28 mouse cellular contexts compared by ENCODE assay signal in genomic region chr10:121845677-121846076, GRCm38 (mm10).
DNase-seq lines count a peak whose midpoint lies in the region; ATAC-seq and TF ChIP-seq lines count a peak whose summit lies in the region.
"Had no signal": no experiment of that assay in that cellular context is flagged by ENCODE, and none has a peak within 500 bp of the region (broad histone marks: within the 10 kb centered on the region; RNA-seq: fewer than 3 reads in every experiment).

No protein-coding gene starts in this region.

- WGBS in embryonic facial prominence, embryonic 14.5 days: 82% methylated on average over 7 of the region's 7 CpGs
- 87% methylated on average over 7 of the region's 7 CpGs for WGBS in embryonic facial prominence, embryonic 10.5 days
- WGBS in embryonic facial prominence, embryonic 15.5 days: 75% methylated on average over 7 of the region's 7 CpGs
- 76% methylated on average over 7 of the region's 7 CpGs for WGBS in hindbrain, postnatal 0 days

- no peaks in the 10 kb centered on the region for H3K27me3 ChIP-seq in embryonic facial prominence, embryonic 14.5 days (replicated peaks; ENCODE audit: control insufficient read depth, insufficient read depth, low read length)
- no peaks in the 10 kb centered on the region for H3K27me3 ChIP-seq in embryonic facial prominence, embryonic 10.5 days (replicated peaks; ENCODE audit: low read depth, poor library complexity, severe bottlenecking)
- no peaks in the 10 kb centered on the region for H3K27me3 ChIP-seq in embryonic facial prominence, embryonic 15.5 days
- no peaks in the 10 kb centered on the region for H3K27me3 ChIP-seq in hindbrain, postnatal 0 days (ENCODE audit: insufficient read depth, low read length)
- H3K27me3 ChIP-seq: CH12.LX; hindbrain, embryonic 15.5 days; kidney, embryonic 15.5 days had no signal

- H3K4me3 ChIP-seq in embryonic facial prominence, embryonic 14.5 days (ENCODE audit: low read depth, low read length): no peak overlapping the region
- H3K4me3 ChIP-seq in embryonic facial prominence, embryonic 10.5 days: no peak overlapping the region
- H3K4me3 ChIP-seq in embryonic facial prominence, embryonic 15.5 days (replicated peaks): no peak overlapping the region
- H3K4me3 ChIP-seq in hindbrain, postnatal 0 days (ENCODE audit: low read length): no peak overlapping the region
- H3K4me3 ChIP-seq: hindbrain, embryonic 10.5 days; hindbrain, embryonic 15.5 days; kidney, embryonic 15.5 days had no signal

- peaks cover 5% of the 10 kb centered on the region for H3K36me3 ChIP-seq in embryonic facial prominence, embryonic 14.5 days (ENCODE audit: control insufficient read depth, insufficient read depth, low read length)
- H3K36me3 ChIP-seq in embryonic facial prominence, embryonic 10.5 days (replicated peaks): peaks cover 9% of the 10 kb centered on the region
- 0 out of 2 replicates have a peak, but pooled peaks cover 3% of the 10 kb centered on the region for H3K36me3 ChIP-seq in embryonic facial prominence, embryonic 15.5 days
- peaks cover 7% of the 10 kb centered on the region; the same call in 1 of the 2 replicates for H3K36me3 ChIP-seq in hindbrain, postnatal 0 days (ENCODE audit: insufficient read depth, low read length)

- peak; percentile 45 for DNase-seq in embryonic facial prominence, embryonic 14.5 days (ENCODE audit: low spot score)
- DNase-seq in embryonic facial prominence, embryonic 10.5 days (ENCODE audit: low spot score): no peak
- peak; percentile 17 for DNase-seq in layer of hippocampus, adult 11-12 months (ENCODE audit: low spot score)
- no peak for DNase-seq in layer of hippocampus, postnatal 25 days (ENCODE audit: extremely low spot score in 1 of 2, low spot score in 1 of 2)
- DNase-seq in layer of hippocampus, adult 9-11 months: peak; percentile 50
- no peak for DNase-seq in heart, adult 11 months
- no peak for DNase-seq in hindbrain, postnatal 0 days (ENCODE audit: low spot score)
- DNase-seq: adrenal gland, adult 2 months; cerebellum, adult 11-12 months; cerebellum, adult 9-11 months; gastrocnemius, postnatal 10 days; heart, postnatal 14 days; kidney, adult 18-20 months; kidney, postnatal 25 days; liver; lung, adult 2 months; lung, postnatal 10 days; midbrain, embryonic 14.5 days; spleen, adult 18-20 months; thymus, postnatal 14 days had no signal

- no peak overlapping the region for H3K4me2 ChIP-seq in embryonic facial prominence, embryonic 14.5 days (ENCODE audit: low read depth, low read length)
- H3K4me2 ChIP-seq in embryonic facial prominence, embryonic 15.5 days (replicated peaks): no peak overlapping the region
- H3K4me2 ChIP-seq in hindbrain, postnatal 0 days (ENCODE audit: low read depth, low read length): no peak overlapping the region
- H3K4me2 ChIP-seq: hindbrain, embryonic 15.5 days; kidney, embryonic 15.5 days had no signal

- TF ChIP-seq CTCF in hindbrain, postnatal 0 days (IDR thresholded peaks at IDR 0.05; ENCODE audit: low read depth): no peak

- no peak overlapping the region for H3K9ac ChIP-seq in embryonic facial prominence, embryonic 14.5 days (ENCODE audit: low read depth, low read length)
- H3K9ac ChIP-seq in embryonic facial prominence, embryonic 15.5 days: no peak overlapping the region
- no peak overlapping the region for H3K9ac ChIP-seq in hindbrain, postnatal 0 days (replicated peaks; ENCODE audit: low read length)
- H3K9ac ChIP-seq: hindbrain, embryonic 15.5 days; kidney, embryonic 15.5 days; liver, embryonic 14.5 days had no signal

- no peak overlapping the region for H3K27ac ChIP-seq in embryonic facial prominence, embryonic 14.5 days (replicated peaks; ENCODE audit: low read depth, low read length)
- no peak overlapping the region for H3K27ac ChIP-seq in embryonic facial prominence, embryonic 10.5 days (replicated peaks)
- H3K27ac ChIP-seq in embryonic facial prominence, embryonic 15.5 days (replicated peaks): no peak overlapping the region
- H3K27ac ChIP-seq in hindbrain, postnatal 0 days: no peak overlapping the region
- H3K27ac ChIP-seq: hindbrain, embryonic 10.5 days; hindbrain, embryonic 15.5 days; kidney, embryonic 15.5 days; liver, embryonic 14.5 days; macrophage had no signal

- ATAC-seq in embryonic facial prominence, embryonic 14.5 days (ENCODE audit: low read depth): peak; percentile 76; the same call in 1 of the 2 replicates
- ATAC-seq in embryonic facial prominence, embryonic 15.5 days (ENCODE audit: insufficient number of reproducible peaks, low FRiP score, low TSS enrichment, low read depth): peak; percentile 60; the same call in 1 of the 2 replicates
- ATAC-seq in hindbrain, postnatal 0 days: no peak
- ATAC-seq: activated CD4-positive, CD25-positive, alpha-beta regulatory T cell, adult 4 months had no signal

- no peaks in the 10 kb centered on the region for H3K4me1 ChIP-seq in embryonic facial prominence, embryonic 14.5 days (ENCODE audit: control insufficient read depth, insufficient read depth, low read length)
- H3K4me1 ChIP-seq in embryonic facial prominence, embryonic 10.5 days: no peaks in the 10 kb centered on the region
- no peaks in the 10 kb centered on the region for H3K4me1 ChIP-seq in embryonic facial prominence, embryonic 15.5 days
- no peaks in the 10 kb centered on the region for H3K4me1 ChIP-seq in hindbrain, postnatal 0 days (ENCODE audit: insufficient read depth, low read length)
- H3K4me1 ChIP-seq: hindbrain, embryonic 10.5 days; hindbrain, embryonic 15.5 days; kidney, embryonic 15.5 days had no signal

- H3K9me3 ChIP-seq in embryonic facial prominence, embryonic 14.5 days (ENCODE audit: control insufficient read depth, low read length): no peaks in the 10 kb centered on the region
- no peaks in the 10 kb centered on the region for H3K9me3 ChIP-seq in embryonic facial prominence, embryonic 10.5 days
- no peaks in the 10 kb centered on the region for H3K9me3 ChIP-seq in embryonic facial prominence, embryonic 15.5 days (replicated peaks)
- H3K9me3 ChIP-seq in hindbrain, postnatal 0 days (ENCODE audit: low read length): no peaks in the 10 kb centered on the region
- H3K9me3 ChIP-seq: hindbrain, embryonic 10.5 days; hindbrain, embryonic 15.5 days; kidney, embryonic 15.5 days had no signal

Comparison
In these comparisons a context has a peak if more than half of its experiments do, and no peak if none do; other contexts are left out.
1. DNase-seq: peak in embryonic facial prominence, embryonic 14.5 days (single experiment), layer of hippocampus, adult 11-12 months (single experiment) and layer of hippocampus, adult 9-11 months (single experiment); none in embryonic facial prominence, embryonic 10.5 days (single experiment), layer of hippocampus, postnatal 25 days (0 of 2), heart, adult 11 months (single experiment) and hindbrain, postnatal 0 days (single experiment).